Mouse (Mus musculus): ENCODE measurements at regions not wholly inside any gene's neighbourhood (a gene's known extent, or its start where the extent isn't known, plus 50 kb on each side); places are given as distances from the start of the nearest gene placed in this dataset.
"Not testable (repeated sequence)": the region's sequence is repeated elsewhere in the genome, so short reads cannot be mapped to it uniquely, and the experiment has no call there.

DNA sequence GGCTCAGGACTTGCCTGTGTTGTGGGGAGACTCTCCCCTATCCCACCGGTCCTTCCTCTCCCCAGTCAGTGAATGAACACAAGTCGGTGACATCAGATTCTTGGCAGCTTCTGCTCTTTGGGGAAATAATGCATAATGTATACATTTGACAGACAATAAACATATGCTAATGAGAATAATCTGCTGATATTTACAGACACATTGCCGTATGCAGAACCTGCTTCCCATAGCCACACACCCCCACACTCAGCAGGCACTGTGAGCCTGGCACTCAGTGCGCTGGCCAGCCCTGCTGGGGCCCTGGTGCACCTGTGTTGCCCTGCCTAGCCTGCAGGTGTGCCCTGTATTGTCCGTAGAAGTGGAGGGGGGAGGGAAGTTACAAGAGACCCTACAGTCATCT is 215.5 kb downstream of the Matn1 start:
- no peak for DNase-seq (ENCODE audit: low spot score in 2 of 2)

DNA sequence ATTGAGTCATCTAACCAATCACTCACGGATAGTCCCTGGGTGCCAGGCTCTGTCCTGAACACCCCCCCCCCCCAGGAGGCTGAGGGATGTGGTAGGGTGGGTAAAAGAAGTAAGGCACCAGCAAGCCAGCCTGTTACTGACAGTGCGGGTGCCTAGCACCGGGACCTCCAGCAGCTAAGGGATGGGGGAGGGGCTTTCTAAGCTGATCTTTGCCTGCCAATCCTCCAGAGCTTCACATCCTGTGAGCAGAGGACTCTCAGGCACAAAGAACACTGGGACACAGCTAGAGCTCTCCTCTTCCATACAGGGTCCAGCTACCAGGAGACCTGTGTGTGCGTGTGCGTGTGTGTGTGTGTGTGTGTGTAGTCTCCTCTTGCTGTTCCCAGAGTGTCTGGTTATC is 215.9 kb downstream of the Matn1 start:
- no peak for DNase-seq (ENCODE audit: low spot score in 2 of 2)

DNA sequence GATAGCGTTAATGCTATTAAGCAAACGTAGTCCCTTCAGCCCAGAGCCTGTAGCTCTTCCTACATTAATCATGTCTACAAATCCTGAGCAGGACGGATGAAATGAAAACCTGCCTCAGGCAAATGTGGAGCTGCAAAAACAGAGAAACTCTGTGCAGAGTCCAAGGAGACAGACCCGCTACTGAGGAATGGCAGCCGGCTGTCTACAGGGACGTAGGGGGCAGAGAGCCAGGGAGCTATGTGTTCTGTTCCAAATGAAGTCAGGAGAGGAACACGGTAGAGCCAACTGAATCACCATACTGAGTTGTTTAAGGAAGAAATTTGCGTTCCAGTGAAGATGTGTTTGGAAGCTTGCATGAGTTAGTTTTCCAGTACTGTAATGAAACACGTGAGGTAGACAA is 217.3 kb downstream of the Matn1 start:
- no peak for DNase-seq (ENCODE audit: low spot score in 2 of 2)

DNA sequence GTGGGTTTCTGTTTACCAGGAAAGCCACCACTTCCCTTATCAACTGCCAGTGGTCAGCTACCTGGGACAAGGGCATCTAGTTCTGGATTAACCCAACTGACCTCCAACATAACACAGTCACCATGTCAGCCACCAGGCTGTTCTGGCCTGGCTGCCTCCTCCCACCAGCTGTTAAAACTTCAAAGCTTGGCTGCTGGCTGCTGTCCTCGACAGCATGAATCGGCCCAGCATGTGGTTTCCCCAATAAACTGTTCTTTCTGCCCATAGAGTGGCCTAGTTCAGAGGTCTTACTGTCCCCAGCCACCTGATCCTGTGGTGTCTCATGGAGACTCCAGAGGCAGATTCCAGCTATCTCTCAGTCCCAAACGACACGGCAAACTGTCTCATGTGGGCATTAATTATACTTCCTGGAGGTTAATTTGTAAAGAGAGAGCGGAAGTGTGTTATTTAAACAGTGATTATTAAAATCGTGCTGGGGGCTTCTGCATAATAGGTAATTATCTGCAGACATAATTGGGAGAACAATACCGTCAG is 219.7 kb downstream of the Matn1 start:
- DNase-seq (ENCODE audit: low spot score in 2 of 2) = no peak

DNA sequence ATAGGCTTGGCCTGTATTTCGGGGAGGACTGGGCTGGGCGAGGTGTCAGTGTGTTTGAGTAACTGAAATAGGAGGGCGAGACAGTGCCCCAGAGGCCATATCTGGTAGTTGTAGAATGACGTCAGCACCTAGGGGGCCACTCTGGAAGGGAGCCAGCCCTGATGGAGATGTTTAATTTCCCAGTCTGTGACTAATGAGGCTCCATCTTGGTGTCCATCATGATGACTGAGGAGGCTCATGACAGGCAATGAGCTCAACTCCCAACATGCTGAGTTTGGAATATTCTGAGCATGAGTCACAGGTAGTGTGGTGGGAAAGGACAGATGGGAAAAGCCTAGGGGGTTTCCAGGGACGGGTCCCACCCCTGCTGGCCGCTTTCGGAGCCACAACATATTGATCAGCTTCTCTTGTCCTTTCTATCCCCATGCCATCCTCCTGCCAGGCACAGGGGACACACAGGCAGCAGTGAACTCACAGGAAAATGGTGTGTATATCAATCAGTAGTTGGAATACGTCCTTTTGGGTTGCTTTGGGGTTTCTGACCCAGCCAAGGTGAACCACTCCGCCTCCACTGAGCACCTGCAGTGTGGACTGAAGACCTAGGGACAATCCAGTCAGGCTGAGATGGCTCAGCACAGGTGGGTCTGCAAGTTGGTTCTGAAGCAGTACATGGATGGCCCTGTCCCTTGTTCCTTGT is 222.5 kb downstream of the Matn1 start:
- no peak for DNase-seq (ENCODE audit: low spot score in 2 of 2)

DNA sequence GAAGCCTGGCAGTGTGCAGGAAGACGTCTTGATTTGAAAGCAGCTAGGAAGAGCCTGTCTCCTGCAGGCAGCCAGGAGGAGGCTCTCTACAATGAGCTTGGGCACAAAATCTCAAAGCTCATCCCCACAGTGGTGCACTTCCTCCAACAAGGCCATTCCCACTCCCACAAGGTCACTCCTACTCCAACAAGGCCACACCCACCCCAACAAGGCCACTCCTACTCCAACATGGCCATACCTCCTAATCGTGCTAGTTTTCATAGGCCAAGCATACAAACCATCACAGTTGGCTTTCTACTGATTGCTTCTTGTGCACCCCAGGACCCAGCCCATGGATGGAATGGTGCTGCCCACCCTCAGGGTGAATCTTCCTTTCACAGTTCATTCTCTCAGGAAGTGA is 223.7 kb downstream of the Matn1 start:
- no peak for DNase-seq (ENCODE audit: low spot score in 2 of 2)

DNA sequence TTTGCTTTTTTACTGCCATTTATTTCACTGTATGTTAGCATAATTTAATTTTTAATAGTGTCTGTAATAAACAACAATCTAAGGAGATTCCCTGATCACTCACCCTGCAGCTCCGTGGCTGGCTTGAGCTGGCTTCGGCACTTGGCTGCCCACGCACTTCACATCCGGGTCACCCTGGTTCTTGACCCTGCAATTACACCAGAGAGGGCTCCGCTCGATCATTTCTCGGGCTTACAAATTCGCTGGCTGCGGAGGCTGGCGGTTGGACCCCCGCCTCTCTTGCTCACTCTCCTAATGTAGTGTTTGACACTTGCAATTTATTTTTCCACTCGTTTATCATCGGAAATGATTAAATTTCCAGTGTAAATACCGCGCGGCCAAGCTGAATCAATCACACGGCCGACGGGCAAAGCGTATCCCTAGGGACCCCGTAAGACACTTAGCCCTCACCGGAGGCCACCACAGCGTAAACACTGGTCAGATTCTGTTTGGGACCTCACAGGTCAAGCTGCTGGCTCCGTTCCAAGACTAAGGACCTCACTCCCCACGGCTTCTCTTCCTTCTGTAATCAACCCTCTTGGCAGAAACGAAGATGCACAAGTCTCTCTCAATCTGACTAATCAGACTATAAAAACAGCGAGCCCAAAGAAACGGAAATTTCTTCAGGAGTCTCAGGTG is 229.7 kb downstream of the Matn1 start:
- no peak for DNase-seq (ENCODE audit: low spot score in 2 of 2)

DNA sequence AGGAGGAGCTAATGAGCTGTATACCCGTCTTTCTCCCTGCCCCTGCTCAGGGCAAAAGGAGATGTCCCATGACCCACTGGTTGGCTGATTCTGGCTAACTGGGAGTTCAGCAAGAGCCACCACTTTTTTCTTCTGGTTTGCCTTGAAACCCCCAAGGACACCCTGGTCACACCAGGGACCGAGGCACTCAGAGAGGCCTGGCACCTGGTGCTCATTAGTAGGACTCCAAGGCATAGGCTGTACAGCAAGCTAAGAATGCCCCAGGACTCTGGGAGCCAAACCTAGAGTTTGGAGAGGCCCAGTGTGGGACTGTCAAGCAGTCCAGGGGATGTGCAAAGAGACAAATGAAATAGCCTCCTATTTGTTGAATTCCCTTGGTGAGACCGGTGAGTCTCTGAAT is 232.5 kb downstream of the Matn1 start:
- no peak for DNase-seq (ENCODE audit: low spot score in 2 of 2)

DNA sequence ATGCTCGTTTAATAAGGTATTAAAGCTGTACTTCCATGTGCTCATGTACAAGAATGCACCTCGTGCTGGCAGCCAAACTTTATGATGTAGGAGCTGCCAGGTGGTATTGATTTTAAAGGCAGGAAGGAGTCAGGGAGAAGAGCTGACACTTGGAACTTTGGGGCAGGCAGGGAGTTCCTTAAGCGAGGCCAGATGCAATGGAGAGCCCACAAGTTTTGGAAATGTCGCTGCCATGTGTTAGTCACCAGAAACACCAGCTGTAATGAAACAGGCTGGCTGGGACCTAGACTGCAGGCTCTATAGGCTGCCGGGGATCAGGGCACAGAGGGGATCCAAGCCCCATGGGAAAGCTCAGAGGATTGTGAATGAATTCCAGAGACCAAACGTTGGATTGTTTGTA is 233.7 kb downstream of the Matn1 start:
- no peak for DNase-seq (ENCODE audit: low spot score in 2 of 2)

DNA sequence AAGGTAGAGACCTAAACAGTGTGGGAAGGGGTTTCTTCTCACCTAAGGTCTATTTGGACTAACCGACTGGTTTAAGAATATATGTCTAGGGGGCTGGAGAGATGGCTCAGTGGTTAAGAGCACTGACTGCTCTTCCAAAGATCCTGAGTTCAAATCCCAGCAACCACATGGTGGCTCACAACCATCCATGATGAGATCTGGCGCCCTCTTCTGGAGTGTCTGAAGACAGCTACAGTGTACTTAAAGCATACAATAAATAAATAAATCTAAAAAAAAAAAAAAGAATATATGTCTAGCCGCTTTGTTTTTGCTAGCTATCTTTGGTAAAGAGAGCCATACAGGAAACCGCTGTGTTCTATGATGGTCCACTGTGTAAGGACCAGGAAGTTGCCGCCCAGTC is 234.5 kb downstream of the Matn1 start:
- not testable (repeated sequence) for DNase-seq (ENCODE audit: low spot score in 2 of 2)

DNA sequence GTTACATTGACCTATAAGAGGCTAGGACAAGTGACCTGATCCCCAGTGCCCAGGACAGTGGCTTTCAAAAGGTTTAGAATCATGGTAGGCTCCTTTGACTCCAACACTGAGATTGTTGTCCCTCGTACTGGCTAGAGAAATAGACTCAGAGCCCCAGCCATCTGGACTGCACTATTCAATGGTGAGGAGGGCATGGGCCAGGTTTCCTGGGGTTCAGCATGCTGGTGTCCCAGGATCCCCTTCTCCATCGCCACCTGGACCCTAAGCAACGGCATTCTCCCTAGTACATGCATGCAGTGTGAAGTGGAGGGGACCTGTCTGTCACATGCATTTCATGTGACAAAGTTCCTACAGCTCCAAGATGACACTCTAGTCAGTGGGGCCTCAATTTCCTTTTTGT is 243.9 kb downstream of the Matn1 start:
- no peak for DNase-seq (ENCODE audit: low spot score in 2 of 2)

DNA sequence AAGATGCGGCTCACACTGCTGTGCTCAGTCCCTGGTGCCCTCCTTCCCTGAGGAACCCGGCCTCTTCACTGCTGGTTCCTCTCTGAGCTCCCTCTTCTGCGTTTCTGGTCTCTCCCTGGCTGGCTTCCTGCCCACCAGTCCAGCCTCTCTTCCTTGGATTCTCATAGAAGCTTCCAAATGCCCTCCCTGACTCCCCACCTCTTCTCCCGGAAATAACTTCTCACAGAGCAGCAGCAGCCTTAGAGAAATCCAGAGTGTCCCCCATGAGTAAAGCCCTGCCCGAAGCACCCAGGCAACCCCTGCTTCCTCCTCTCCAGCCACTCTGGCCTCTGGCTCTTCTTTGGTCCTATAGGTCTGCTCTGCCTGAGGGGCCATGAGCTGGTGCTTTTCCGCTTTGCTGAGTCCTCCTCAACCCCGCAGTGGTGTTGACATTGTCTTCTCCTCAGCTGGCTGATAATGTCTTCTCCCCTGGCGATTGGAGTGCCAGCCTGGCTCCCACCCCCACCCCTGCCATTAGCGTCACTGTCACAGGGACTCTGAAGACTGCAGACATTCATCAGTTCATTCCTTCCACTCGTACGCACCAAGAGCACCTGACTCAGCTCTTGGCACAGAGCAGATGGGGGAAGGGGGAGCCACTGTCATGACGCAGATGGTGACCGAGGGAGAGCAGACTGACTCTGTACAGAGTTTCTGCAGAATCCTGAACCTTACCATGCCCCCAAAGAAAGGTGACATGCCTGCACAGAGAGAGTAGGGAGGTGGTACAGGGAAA is 247.1 kb downstream of the Matn1 start:
- DNase-seq (ENCODE audit: low spot score in 2 of 2) = no peak

DNA sequence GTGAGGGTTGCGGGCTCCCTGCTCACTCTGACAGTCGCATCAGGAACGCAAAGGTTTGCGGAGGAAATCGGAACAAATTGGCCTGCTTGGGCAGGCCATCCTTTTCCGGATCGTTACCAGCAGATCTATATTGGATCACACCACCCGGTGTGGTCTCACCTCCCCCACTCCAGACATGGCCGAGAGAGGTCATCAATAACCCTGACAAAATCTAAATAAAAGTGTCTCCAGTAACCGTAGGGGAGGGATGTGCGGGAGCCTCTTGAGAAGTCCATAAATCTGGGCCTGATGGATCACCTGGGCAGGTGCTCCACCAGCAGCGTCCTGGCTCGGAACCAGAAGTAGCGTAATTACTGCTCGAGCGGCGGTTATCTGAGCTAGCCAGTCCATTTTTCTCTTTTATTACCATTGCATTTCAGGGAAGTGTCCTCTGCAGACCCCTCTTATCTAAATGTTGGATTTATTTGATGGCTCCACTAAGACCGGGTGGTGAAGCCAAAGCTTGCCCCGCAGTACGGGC is 249.8 kb downstream of the Matn1 start:
- no peak for DNase-seq (ENCODE audit: low spot score in 2 of 2)

DNA sequence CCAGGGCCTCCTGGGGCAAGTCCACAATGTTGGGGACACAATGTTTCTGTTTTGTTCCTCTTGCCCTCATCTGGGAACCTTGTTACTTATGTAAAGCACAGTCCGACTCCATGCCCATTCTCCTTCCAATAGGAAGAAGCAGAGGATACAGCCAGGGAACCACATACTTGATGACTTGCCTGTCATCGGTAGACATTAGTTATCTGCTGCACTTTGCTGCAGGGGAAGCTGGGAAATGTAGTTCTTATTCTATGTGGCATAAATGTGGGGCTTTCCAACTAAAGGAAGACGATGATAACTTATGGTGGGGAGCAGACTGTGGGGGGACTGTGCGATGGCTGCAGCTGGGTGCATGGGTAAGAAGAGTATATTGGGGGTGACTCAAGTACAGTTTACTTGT is 252.0 kb downstream of the Matn1 start:
- no peak for DNase-seq (ENCODE audit: low spot score in 2 of 2)

DNA sequence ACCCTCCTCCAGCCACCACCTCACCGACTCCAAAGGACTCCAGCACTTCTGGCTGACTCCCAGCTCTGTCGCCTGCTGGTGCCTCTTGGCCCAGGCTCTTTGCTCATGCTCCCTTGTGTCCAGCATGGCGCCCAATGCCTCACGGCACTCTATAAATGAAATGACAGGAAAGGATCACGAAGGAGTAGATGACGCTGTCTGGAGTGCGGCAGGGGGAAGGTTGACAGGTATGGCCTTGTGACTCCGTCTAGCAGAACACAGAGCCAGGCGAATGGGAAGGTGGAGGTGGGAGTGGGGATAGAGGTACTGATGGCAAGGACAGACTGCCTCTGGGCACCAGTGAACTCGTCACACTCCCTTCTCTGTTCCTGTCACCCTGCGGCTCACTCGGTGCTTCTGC is 259.5 kb downstream of the Matn1 start:
- DNase-seq (ENCODE audit: low spot score in 2 of 2) = no peak

DNA sequence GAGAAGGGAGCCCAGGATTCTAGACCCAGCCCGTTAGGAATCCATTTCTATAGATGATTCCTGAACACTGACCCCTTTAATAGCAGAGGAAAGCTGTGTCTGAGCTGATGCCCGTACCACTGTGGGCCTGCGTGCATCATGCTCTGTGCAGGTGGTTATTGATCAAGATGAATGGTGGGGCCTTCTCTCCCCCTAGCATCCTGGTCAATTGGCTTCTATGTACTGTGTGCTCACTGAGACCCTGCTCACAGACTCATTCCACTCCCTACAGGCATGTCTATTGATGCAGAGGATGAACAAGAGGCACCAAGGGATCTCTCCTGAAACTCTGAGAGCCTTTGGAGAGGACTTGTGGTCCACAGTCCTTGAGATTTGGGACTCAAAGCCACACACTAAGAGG is 260.5 kb downstream of the Matn1 start:
- no peak for DNase-seq (ENCODE audit: low spot score in 2 of 2)

DNA sequence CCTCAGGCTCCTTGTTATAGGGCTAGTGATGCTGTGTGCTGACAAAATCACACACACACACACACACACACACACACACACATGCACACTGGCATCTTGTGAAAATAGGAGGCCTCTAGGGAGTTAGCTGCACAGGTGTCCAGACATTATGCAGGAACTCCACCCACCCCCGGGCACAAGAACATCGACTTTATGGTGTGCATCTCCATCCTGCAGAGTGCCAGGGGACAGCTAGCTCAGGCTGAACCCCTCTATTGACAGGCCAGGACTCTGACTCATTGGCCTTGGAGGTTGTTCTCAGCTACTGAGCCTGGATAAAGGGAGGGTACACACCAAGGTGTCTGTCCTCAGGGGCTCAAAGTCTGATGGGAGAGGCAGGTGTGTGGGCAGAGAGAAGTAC is 260.9 kb downstream of the Matn1 start:
- DNase-seq (ENCODE audit: low spot score in 2 of 2) = no peak

DNA sequence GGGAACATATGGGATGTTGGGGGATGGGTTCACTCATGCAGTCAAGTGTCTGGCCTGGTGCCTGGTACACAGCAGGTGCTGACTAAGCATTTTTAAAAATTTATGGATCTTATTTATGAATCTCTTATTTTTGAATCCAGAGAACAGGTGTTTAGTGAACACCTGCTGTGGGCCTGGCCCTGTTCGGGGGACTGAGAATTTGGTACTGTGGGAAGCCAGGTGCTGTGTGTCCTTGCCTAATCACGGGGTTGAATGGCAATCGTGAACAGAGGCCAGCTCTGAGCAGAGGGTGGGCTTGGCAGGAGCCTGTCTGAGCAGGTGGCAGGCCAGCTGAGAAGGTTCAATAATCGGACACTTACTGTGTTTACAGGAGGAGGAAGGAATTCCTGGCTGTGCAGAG is 261.5 kb downstream of the Matn1 start:
- no peak for DNase-seq (ENCODE audit: low spot score in 2 of 2)

DNA sequence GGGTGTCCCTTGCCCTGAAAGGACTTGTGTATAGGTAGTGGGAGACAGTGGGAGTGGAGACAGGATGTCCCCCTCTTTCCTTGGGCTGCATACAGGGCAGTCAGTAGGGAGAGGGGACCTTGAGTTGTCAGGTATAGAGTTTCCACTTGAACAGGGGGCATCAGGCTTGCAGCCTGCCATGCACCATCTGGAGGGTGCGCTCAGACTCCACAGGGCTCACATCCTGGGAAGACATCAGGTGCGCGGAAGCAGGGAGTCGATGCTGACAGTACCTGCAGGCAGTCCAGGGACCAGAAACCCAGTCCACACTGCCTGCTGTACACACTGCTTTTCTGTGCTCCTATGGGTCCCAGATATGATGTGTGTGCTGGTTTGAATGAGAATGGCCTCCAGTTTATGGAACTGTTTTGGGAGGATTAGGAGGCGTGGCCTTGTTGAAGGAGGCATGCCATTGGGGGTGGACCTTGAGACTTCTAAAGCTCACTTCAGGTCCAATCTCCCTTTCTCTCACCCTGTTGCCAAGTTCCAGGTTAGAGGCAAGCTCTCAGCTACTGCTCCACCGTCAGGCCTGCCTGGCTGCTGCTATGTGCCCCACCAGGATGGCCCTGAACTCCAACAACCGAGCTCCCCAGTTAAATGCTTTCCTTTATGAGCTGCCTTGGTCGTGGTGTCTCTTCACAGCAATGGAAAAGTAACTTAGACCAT is 262.1 kb downstream of the Matn1 start:
- no peak for DNase-seq (ENCODE audit: low spot score in 2 of 2)

DNA sequence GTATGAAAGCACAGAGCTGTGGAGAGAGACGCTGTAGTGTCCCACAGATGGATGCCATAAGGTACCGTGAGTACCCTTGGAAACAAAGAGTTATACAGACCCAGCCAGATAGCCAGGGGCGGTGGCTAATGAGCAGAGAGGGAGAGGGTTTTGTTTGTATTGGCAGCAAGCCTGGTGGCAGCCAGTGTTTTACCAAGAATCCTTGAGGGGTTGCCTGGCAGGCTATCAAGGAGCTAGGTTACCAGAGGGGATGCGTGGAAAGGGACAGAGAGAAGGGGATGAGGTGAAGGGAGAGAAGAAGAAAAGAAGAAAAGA is 262.7 kb downstream of the Matn1 start:
- no peak for DNase-seq (ENCODE audit: low spot score in 2 of 2)

DNA sequence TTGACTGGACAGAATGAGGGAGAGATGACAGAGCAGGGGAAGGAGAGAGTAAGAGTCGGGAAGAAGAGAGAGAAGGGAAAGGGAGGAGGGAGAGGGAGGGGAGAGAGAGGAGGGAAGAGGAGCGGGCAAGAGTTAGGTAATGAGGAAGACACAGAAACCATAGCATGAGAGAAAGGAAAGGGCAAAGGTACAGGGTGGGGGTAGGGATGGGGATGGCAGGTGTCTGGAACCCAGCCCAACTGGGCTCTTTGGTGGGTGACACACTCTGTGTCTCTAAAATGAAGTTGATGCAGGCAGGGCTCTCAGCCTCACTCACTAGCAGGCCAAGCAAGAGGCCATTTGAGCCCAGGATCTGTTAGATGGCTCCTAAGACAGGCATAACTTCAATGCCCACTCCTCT is 263.1 kb downstream of the Matn1 start:
- DNase-seq (ENCODE audit: low spot score in 2 of 2) = no peak

DNA sequence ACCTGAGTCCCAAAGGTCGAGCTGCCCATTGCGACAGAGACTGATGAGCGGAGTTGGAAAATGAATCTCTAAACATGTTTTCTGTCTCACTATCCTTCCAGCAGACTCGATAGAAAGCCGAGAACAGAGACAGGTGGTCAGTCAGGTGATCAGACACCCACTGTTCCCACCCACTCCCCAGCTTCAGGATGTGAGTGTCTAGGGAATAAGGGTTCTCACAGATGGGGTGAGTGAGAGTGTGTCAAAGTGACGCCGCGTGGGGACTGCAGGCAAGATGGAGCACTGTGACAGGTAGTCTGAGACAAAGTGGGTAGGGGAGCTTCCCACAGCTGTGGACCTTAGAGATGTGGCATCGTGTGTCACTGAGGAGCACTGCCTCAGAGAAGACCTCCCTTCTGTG is 264.0 kb downstream of the Matn1 start:
- DNase-seq (ENCODE audit: low spot score in 2 of 2) = no peak

All from urinary bladder, postnatal 4 days (tissue).